Mouse (Mus musculus): ENCODE results near the gene Olfr1098. TPM values are rescaled to one million over a fixed set of nuclear protein-coding genes. Genes with fewer than 3 reads are reported as not detected.

Gene Olfr1098
- polyA plus RNA-seq (2014; fragmentation: Nextera tagmentation; extraction: Ambion mirVana), result not detected in 2 replicates

DNA sequence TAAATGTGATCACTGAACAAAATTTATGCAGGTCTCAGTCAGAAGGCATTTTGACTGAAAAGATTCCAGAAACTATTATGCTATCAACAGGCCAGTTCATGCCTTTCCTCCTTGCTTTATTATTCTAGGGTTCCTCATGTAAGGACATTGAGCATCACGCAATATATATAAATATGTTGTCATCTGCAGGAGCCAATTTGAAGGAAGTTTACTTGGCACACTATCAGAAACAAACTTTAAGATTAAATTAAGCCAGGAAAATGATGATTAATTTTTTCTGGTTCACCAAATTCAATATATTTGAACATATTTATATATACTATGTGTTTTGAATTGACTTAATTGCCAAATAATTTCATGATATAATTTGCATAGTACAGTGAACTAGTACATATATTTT, at the start of gene Olfr1098:
Olfr1098 (minus strand) TSS at position 101 of the 400 bp plus-strand sequence.
- Histone ChIP-seq H3K27ac (ENCODE audit: low read depth, low read length) (no peak within 1 kb of the TSS), H3K9me3 (ENCODE audit: control insufficient read depth, low read length) (no peaks in the 10 kb centered on the region)
- WGBS, result 100% methylated on average over 1 of the region's 1 CpGs

GRCm38 (mm10) chr2:86960593-86960992, 36.2 kb upstream of the Olfr1098 start, which contains the start of gene Olfr1099:
TSS of gene Olfr1099 (minus strand) at chr2:86960693.
- H3K27ac ChIP-seq (ENCODE audit: low read depth, low read length), result no peak within 1 kb of the TSS
- no peaks in the 10 kb centered on the region for H3K4me1 ChIP-seq (ENCODE audit: control insufficient read depth, insufficient read depth, low read length)
- ATAC-seq (ENCODE audit: low FRiP score, low TSS enrichment), result no peak
- 80% methylated on average over 1 of the region's 1 CpGs for WGBS
- H3K27me3 ChIP-seq (ENCODE audit: control insufficient read depth, insufficient read depth, low read length), result no peaks in the 10 kb centered on the region
- no peak within 1 kb of the TSS for H3K4me2 ChIP-seq (replicated peaks; ENCODE audit: low read depth, low read length)
- H3K4me3 ChIP-seq (ENCODE audit: low read length), result no peak within 1 kb of the TSS
- no peaks in the 10 kb centered on the region for H3K36me3 ChIP-seq (ENCODE audit: control insufficient read depth, insufficient read depth, low read length)
- no peaks in the 10 kb centered on the region for H3K9me3 ChIP-seq (ENCODE audit: control insufficient read depth, low read length)
- no peak within 1 kb of the TSS for H3K9ac ChIP-seq (ENCODE audit: low read depth, low read length)

More for the DNA sequence above, at the start of gene Olfr1098:
- no peaks in the 10 kb centered on the region for H3K4me1 ChIP-seq (ENCODE audit: control insufficient read depth, insufficient read depth, low read length)
- H3K9ac ChIP-seq (ENCODE audit: low read depth, low read length), result no peak within 1 kb of the TSS
- H3K4me2 ChIP-seq (replicated peaks; ENCODE audit: low read depth, low read length), result no peak within 1 kb of the TSS
- no peak for ATAC-seq (ENCODE audit: low FRiP score, low TSS enrichment)
- H3K36me3 ChIP-seq (ENCODE audit: control insufficient read depth, insufficient read depth, low read length), result no peaks in the 10 kb centered on the region
- H3K27me3 ChIP-seq (ENCODE audit: control insufficient read depth, insufficient read depth, low read length), result no peaks in the 10 kb centered on the region
- H3K4me3 ChIP-seq (ENCODE audit: low read length), result no peak within 1 kb of the TSS

GRCm38 (mm10) chr2:86926557-86926956, 2.2 kb upstream of the Olfr1098 start:
- ATAC-seq (ENCODE audit: low FRiP score, low TSS enrichment), result no peak
- no peaks in the 10 kb centered on the region for H3K4me1 ChIP-seq (ENCODE audit: control insufficient read depth, insufficient read depth, low read length)
- no peaks in the 10 kb centered on the region for H3K9me3 ChIP-seq (ENCODE audit: control insufficient read depth, low read length)
- no peaks in the 10 kb centered on the region for H3K27me3 ChIP-seq (ENCODE audit: control insufficient read depth, insufficient read depth, low read length)
- H3K4me3 ChIP-seq (ENCODE audit: low read length), result no peak overlapping the region
- H3K27ac ChIP-seq (ENCODE audit: low read depth, low read length), result no peak overlapping the region
- H3K4me2 ChIP-seq (replicated peaks; ENCODE audit: low read depth, low read length), result no peak overlapping the region
- H3K9ac ChIP-seq (ENCODE audit: low read depth, low read length), result no peak overlapping the region
- no peaks in the 10 kb centered on the region for H3K36me3 ChIP-seq (ENCODE audit: control insufficient read depth, insufficient read depth, low read length)

- Histone ChIP-seq H3K4me2 (replicated peaks; ENCODE audit: low read depth, low read length) (no peak overlapping the region), H3K27me3 (ENCODE audit: control insufficient read depth, insufficient read depth, low read length) (no peaks in the 10 kb centered on the region), H3K4me3 (ENCODE audit: low read length) (no peak overlapping the region), H3K9ac (ENCODE audit: low read depth, low read length) (no peak overlapping the region), H3K36me3 (ENCODE audit: control insufficient read depth, insufficient read depth, low read length) (no peaks in the 10 kb centered on the region), H3K27ac (ENCODE audit: low read depth, low read length) (no peak overlapping the region), H3K4me1 (ENCODE audit: control insufficient read depth, insufficient read depth, low read length) (no peaks in the 10 kb centered on the region), H3K9me3 (ENCODE audit: control insufficient read depth, low read length) (no peaks in the 10 kb centered on the region)
- no peak for ATAC-seq (ENCODE audit: low FRiP score, low TSS enrichment)
- 89% methylated on average over 2 of the region's 2 CpGs for WGBS
These were observed 18.7 kb downstream of the Olfr1098 start for GRCm38 (mm10) chr2:86905647-86906046.

DNA sequence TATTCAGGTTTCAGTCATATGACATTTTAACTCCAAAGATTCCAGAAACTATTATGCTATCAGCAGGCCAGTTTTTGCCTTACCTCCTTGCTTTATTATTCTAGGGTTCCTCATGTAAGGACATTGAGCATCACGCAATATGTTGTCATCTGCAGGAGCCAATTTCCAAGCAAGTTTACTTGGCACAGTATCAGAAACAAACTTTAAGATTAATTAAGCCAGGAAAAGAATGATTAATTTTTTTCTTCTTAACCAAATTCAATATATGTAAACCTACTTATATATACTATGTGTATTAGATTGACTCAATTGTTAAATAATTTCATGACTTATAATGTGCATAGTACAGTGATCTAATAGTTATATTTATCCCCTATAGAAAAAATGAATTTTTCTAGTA, 32.2 kb downstream of the Olfr1098 start, which contains the start of gene Olfr1097:
Olfr1097 (minus strand) TSS at position 101 of the 400 bp plus-strand sequence.
- 91% methylated on average over 1 of the region's 1 CpGs for WGBS
- no peak within 1 kb of the TSS for H3K4me3 ChIP-seq (ENCODE audit: low read length)
- no peak within 1 kb of the TSS for H3K27ac ChIP-seq (ENCODE audit: low read depth, low read length)
- no peaks in the 10 kb centered on the region for H3K36me3 ChIP-seq (ENCODE audit: control insufficient read depth, insufficient read depth, low read length)
- H3K9ac ChIP-seq (ENCODE audit: low read depth, low read length), result no peak within 1 kb of the TSS
- no peak for ATAC-seq (ENCODE audit: low FRiP score, low TSS enrichment)
- no peaks in the 10 kb centered on the region for H3K27me3 ChIP-seq (ENCODE audit: control insufficient read depth, insufficient read depth, low read length)
- H3K4me2 ChIP-seq (replicated peaks; ENCODE audit: low read depth, low read length), result no peak within 1 kb of the TSS
- H3K4me1 ChIP-seq (ENCODE audit: control insufficient read depth, insufficient read depth, low read length), result no peaks in the 10 kb centered on the region
- no peaks in the 10 kb centered on the region for H3K9me3 ChIP-seq (ENCODE audit: control insufficient read depth, low read length)

DNA sequence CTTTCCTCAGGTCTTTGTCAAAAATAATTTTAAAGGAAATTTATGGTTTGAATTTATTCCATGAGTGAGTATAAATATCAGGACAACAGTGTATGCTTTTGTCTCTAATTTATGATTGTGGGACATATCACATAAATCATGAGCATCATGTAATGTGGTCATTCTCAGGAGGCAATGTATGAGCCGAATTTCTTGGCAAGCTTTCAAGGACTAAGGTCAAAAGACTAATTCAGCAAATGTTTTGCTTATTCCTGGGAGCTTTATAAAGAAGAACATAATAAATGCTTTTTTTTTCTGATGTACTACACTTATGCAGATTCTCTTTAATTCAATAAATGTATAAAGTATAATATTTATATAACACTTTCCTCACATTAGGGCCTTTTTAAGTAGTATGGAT, 49.6 kb downstream of the Olfr1098 start, which contains the start of gene Gm13723:
Gm13723 (minus strand) TSS at position 101 of the 400 bp plus-strand sequence.
- ATAC-seq (ENCODE audit: low FRiP score, low TSS enrichment), result no peak
- Histone ChIP-seq H3K4me3 (ENCODE audit: low read length) (no peak within 1 kb of the TSS), H3K4me1 (ENCODE audit: control insufficient read depth, insufficient read depth, low read length) (no peaks in the 10 kb centered on the region), H3K36me3 (ENCODE audit: control insufficient read depth, insufficient read depth, low read length) (no peaks in the 10 kb centered on the region), H3K4me2 (replicated peaks; ENCODE audit: low read depth, low read length) (no peak within 1 kb of the TSS), H3K27ac (ENCODE audit: low read depth, low read length) (no peak within 1 kb of the TSS), H3K27me3 (ENCODE audit: control insufficient read depth, insufficient read depth, low read length) (no peaks in the 10 kb centered on the region), H3K9ac (ENCODE audit: low read depth, low read length) (no peak within 1 kb of the TSS), H3K9me3 (ENCODE audit: control insufficient read depth, low read length) (no peaks in the 10 kb centered on the region)
- WGBS, result 40% methylated on average over 1 of the region's 1 CpGs

Other genes starting within 250 kb of the Olfr1098 start
- not detected in 2 replicates for gene Olfr1086, start 244.5 kb downstream of the Olfr1098 start, polyA plus RNA-seq (2014; fragmentation: Nextera tagmentation; extraction: Ambion mirVana)
- not detected in 2 replicates for gene Olfr1087, start 226.2 kb downstream of the Olfr1098 start, polyA plus RNA-seq (2014; fragmentation: Nextera tagmentation; extraction: Ambion mirVana)
- not detected in 2 replicates for gene Olfr1089, start 190.8 kb downstream of the Olfr1098 start, polyA plus RNA-seq (2014; fragmentation: Nextera tagmentation; extraction: Ambion mirVana)
- not detected in 2 replicates for gene Olfr1090, start 165.6 kb downstream of the Olfr1098 start, polyA plus RNA-seq (2014; fragmentation: Nextera tagmentation; extraction: Ambion mirVana)
- gene Olfr1093, start 142.1 kb downstream of the Olfr1098 start, polyA plus RNA-seq (2014; fragmentation: Nextera tagmentation; extraction: Ambion mirVana), result not detected in 2 replicates
- not detected in 2 replicates for gene Olfr141, start 114.5 kb downstream of the Olfr1098 start, polyA plus RNA-seq (2014; fragmentation: Nextera tagmentation; extraction: Ambion mirVana)
- gene Olfr1094, start 99.9 kb downstream of the Olfr1098 start, polyA plus RNA-seq (2014; fragmentation: Nextera tagmentation; extraction: Ambion mirVana), result not detected in 2 replicates
- not detected in 2 replicates for gene Olfr1095, start 72.8 kb downstream of the Olfr1098 start, polyA plus RNA-seq (2014; fragmentation: Nextera tagmentation; extraction: Ambion mirVana)
- not detected in 2 replicates for gene Gm13723, start 49.7 kb downstream of the Olfr1098 start, polyA plus RNA-seq (2014; fragmentation: Nextera tagmentation; extraction: Ambion mirVana)
- gene Olfr1097, start 32.3 kb downstream of the Olfr1098 start, polyA plus RNA-seq (2014; fragmentation: Nextera tagmentation; extraction: Ambion mirVana), result not detected in 2 replicates
- gene Olfr1099, start 36.1 kb upstream of the Olfr1098 start, polyA plus RNA-seq (2014; fragmentation: Nextera tagmentation; extraction: Ambion mirVana), result not detected in 2 replicates
- not detected in 2 replicates for gene Olfr1100, start 55.4 kb upstream of the Olfr1098 start, polyA plus RNA-seq (2014; fragmentation: Nextera tagmentation; extraction: Ambion mirVana)
- gene Olfr1101, start 66.7 kb upstream of the Olfr1098 start, polyA plus RNA-seq (2014; fragmentation: Nextera tagmentation; extraction: Ambion mirVana), result not detected in 2 replicates
- gene Olfr1102, start 73.9 kb upstream of the Olfr1098 start, polyA plus RNA-seq (2014; fragmentation: Nextera tagmentation; extraction: Ambion mirVana), result not detected in 2 replicates
- not detected in 2 replicates for gene Olfr1104, start 102.5 kb upstream of the Olfr1098 start, polyA plus RNA-seq (2014; fragmentation: Nextera tagmentation; extraction: Ambion mirVana)
- not detected in 2 replicates for gene Olfr1105, start 112.0 kb upstream of the Olfr1098 start, polyA plus RNA-seq (2014; fragmentation: Nextera tagmentation; extraction: Ambion mirVana)
- gene Olfr1106, start 127.7 kb upstream of the Olfr1098 start, polyA plus RNA-seq (2014; fragmentation: Nextera tagmentation; extraction: Ambion mirVana), result not detected in 2 replicates
- not detected in 2 replicates for gene Olfr1107, start 151.3 kb upstream of the Olfr1098 start, polyA plus RNA-seq (2014; fragmentation: Nextera tagmentation; extraction: Ambion mirVana)
- not detected in 2 replicates for gene Olfr1109, start 171.5 kb upstream of the Olfr1098 start, polyA plus RNA-seq (2014; fragmentation: Nextera tagmentation; extraction: Ambion mirVana)
- gene Olfr259, start 190.0 kb upstream of the Olfr1098 start, polyA plus RNA-seq (2014; fragmentation: Nextera tagmentation; extraction: Ambion mirVana), result not detected in 2 replicates
- not detected in 2 replicates for gene Olfr1110, start 215.8 kb upstream of the Olfr1098 start, polyA plus RNA-seq (2014; fragmentation: Nextera tagmentation; extraction: Ambion mirVana)
- not detected in 2 replicates for gene Olfr1111, start 228.1 kb upstream of the Olfr1098 start, polyA plus RNA-seq (2014; fragmentation: Nextera tagmentation; extraction: Ambion mirVana)

Data from kidney, embryonic 14.5 days (tissue).